8 mouse cellular contexts compared by ENCODE assay signal in the genomic region with DNA sequence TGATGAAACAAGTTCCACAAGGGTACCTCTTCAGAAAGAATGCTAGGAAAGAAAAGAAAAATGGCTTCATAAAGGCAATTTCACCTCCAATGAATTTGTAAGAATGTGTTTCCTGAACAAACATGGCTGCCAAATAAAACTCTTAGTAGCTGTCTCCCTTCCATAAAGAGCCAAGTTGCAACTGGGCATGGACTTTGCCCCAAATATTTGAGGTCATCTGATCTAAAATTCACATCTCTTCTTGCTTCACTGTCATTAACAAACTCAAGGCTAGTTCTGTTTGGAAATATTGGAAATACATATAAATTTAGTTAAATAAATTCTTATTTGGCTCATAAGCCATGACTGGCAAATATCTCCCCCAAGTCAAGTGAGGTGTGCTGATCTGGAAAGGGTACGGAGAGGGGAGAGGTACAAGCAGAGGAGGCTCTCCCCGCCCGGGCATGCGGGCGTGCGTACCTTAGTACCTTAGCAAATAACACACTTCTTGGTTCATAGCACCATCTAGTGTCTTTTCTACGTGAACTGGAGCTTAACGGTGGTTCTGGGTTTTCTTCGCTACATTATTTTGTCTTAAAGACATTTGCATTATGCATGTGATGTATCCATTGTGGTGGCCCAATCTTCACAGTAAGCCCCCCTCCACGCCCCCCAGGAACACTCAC.
A peak's percentile ranks its signal among the peaks of the same experiment; 100 is the strongest.
DNase-seq lines count a peak whose midpoint lies in the region; ATAC-seq and TF ChIP-seq lines count a peak whose summit lies in the region.

No protein-coding gene starts in this region.

- H3K27me3 ChIP-seq in neural tube, embryonic 11.5 days (ENCODE audit: control insufficient read depth, insufficient read depth, low read length), result no peaks in the 10 kb centered on the region
- no peaks in the 10 kb centered on the region for H3K27me3 ChIP-seq in forebrain, embryonic 12.5 days
- no peaks in the 10 kb centered on the region for H3K27me3 ChIP-seq in kidney, embryonic 14.5 days (ENCODE audit: control insufficient read depth, insufficient read depth, low read length)
- H3K27me3 ChIP-seq in thymus, adult 2 months (ENCODE audit: control insufficient read depth, insufficient read depth, low read length), result no peaks in the 10 kb centered on the region

- no peak overlapping the region for H3K27ac ChIP-seq in neural tube, embryonic 11.5 days (ENCODE audit: low read depth, low read length)
- no peak overlapping the region for H3K27ac ChIP-seq in forebrain, embryonic 12.5 days
- H3K27ac ChIP-seq in kidney, embryonic 14.5 days (ENCODE audit: low read depth, low read length), result no peak overlapping the region
- H3K27ac ChIP-seq in thymus, adult 2 months (ENCODE audit: control insufficient read depth, insufficient read depth, low read length), result no peak overlapping the region

- DNase-seq in neural tube, embryonic 11.5 days (ENCODE audit: low spot score), result peak; percentile 25
- DNase-seq in neural tube, embryonic 10.5 days (ENCODE audit: extremely low spot score, low spot score), result no peak
- DNase-seq in ZHBTc4 (ENCODE audit: low read depth, low spot score), result peak; percentile 79
- peak; percentile 25 for DNase-seq in thymus, adult 2 months
- DNase-seq in gastrocnemius, postnatal 25 days, result no peak

- WGBS in neural tube, embryonic 11.5 days, result 47% methylated on average over 10 of the region's 10 CpGs
- WGBS in forebrain, embryonic 12.5 days, result 37% methylated on average over 10 of the region's 10 CpGs
- WGBS in kidney, embryonic 14.5 days, result 40% methylated on average over 10 of the region's 10 CpGs
- WGBS in thymus, adult 2 months, result 9% methylated on average over 10 of the region's 10 CpGs

- no peak overlapping the region for H3K4me3 ChIP-seq in neural tube, embryonic 11.5 days (ENCODE audit: low read depth, low read length)
- H3K4me3 ChIP-seq in forebrain, embryonic 12.5 days (replicated peaks), result no peak overlapping the region
- H3K4me3 ChIP-seq in kidney, embryonic 14.5 days (ENCODE audit: low read length), result no peak overlapping the region
- H3K4me3 ChIP-seq in thymus, adult 2 months (ENCODE audit: control insufficient read depth, insufficient read depth, low read length), result no peak overlapping the region

- no peak overlapping the region for H3K4me2 ChIP-seq in neural tube, embryonic 11.5 days (ENCODE audit: low read depth)
- no peak overlapping the region for H3K4me2 ChIP-seq in forebrain, embryonic 12.5 days
- H3K4me2 ChIP-seq in kidney, embryonic 14.5 days (replicated peaks; ENCODE audit: low read depth, low read length), result no peak overlapping the region

- H3K9ac ChIP-seq in neural tube, embryonic 11.5 days (ENCODE audit: low read length), result no peak overlapping the region
- no peak overlapping the region for H3K9ac ChIP-seq in forebrain, embryonic 12.5 days
- no peak overlapping the region for H3K9ac ChIP-seq in kidney, embryonic 14.5 days (ENCODE audit: low read depth, low read length)

- H3K9me3 ChIP-seq in neural tube, embryonic 11.5 days (ENCODE audit: control insufficient read depth, low read length), result no peaks in the 10 kb centered on the region
- H3K9me3 ChIP-seq in forebrain, embryonic 12.5 days, result no peaks in the 10 kb centered on the region
- H3K9me3 ChIP-seq in kidney, embryonic 14.5 days (ENCODE audit: control insufficient read depth, low read length), result no peaks in the 10 kb centered on the region

- ATAC-seq in neural tube, embryonic 11.5 days (ENCODE audit: insufficient read depth, low FRiP score, low TSS enrichment), result peak; percentile 37; the same call in 1 of the 2 replicates
- ATAC-seq in forebrain, embryonic 12.5 days (ENCODE audit: low FRiP score), result peak; percentile 61; the same call in 1 of the 2 replicates
- ATAC-seq in kidney, embryonic 14.5 days (ENCODE audit: low FRiP score, low TSS enrichment), result peak; percentile 58
- ATAC-seq in megakaryocyte progenitor cell, adult 5-6 weeks (replicated peaks; ENCODE audit: poor library complexity), result peak; percentile 83

- no peaks in the 10 kb centered on the region for H3K36me3 ChIP-seq in neural tube, embryonic 11.5 days (ENCODE audit: control insufficient read depth, insufficient read depth, low read length)
- H3K36me3 ChIP-seq in forebrain, embryonic 12.5 days (replicated peaks), result peaks cover 21% of the 10 kb centered on the region
- peaks cover 22% of the 10 kb centered on the region; the same call in 1 of the 2 replicates for H3K36me3 ChIP-seq in kidney, embryonic 14.5 days (ENCODE audit: control insufficient read depth, insufficient read depth, low read length)
- no peaks in the 10 kb centered on the region for H3K36me3 ChIP-seq in thymus, adult 2 months (ENCODE audit: control insufficient read depth, insufficient read depth, low read length)

- H3K4me1 ChIP-seq in neural tube, embryonic 11.5 days (ENCODE audit: control insufficient read depth, insufficient read depth, low read length), result no peaks in the 10 kb centered on the region
- H3K4me1 ChIP-seq in forebrain, embryonic 12.5 days, result no peaks in the 10 kb centered on the region
- H3K4me1 ChIP-seq in kidney, embryonic 14.5 days (ENCODE audit: control insufficient read depth, insufficient read depth, low read length), result no peaks in the 10 kb centered on the region
- no peaks in the 10 kb centered on the region for H3K4me1 ChIP-seq in thymus, adult 2 months (replicated peaks; ENCODE audit: control insufficient read depth, insufficient read depth, low read length)

- no peak for TF ChIP-seq CTCF in thymus, adult 2 months (IDR thresholded peaks at IDR 0.05; ENCODE audit: borderline replicate concordance, control insufficient read depth, extremely low read depth, insufficient read depth, low read length, poor library complexity)

- no peak for TF ChIP-seq POLR2A in thymus, adult 2 months (IDR thresholded peaks at IDR 0.05; ENCODE audit: control insufficient read depth, extremely low read depth, insufficient read depth, low read length, poor library complexity)

Comparison
In these comparisons a context has a peak if more than half of its experiments do, and no peak if none do; other contexts are left out.
1. DNase-seq: peak in neural tube, embryonic 11.5 days (single experiment), ZHBTc4 (single experiment) and thymus, adult 2 months (single experiment); none in neural tube, embryonic 10.5 days (single experiment) and gastrocnemius, postnatal 25 days (single experiment).
2. Peak in every context shown above with its lines, with median percentiles within 50 percentile points of each other: ATAC-seq.